Mouse (Mus musculus) liver, embryonic 15.5 days (tissue): ENCODE results near the gene Mcm5. TPM values are rescaled to one million over a fixed set of nuclear protein-coding genes. Genes with fewer than 3 reads are reported as not detected.
A peak's percentile ranks its signal among the peaks of the same experiment; 100 is the strongest.

ENCODE experiments used
- ATAC-seq: fragments of 200-750 bp; cut with Nextera tagmentation; 2 replicates; pipeline ENCODE4 v1.8.0; 2017; ENCODE audit warnings: moderate number of reproducible peaks, mild to moderate bottlenecking, moderate library complexity; ENCODE audit not compliant: insufficient read depth
- H3K27ac ChIP-seq: fragments of 300-500 bp; sonication (generic); replicated peaks from 2 replicates; pipeline ENCODE4 v1.5.1; 2015; ENCODE audit warnings: mild to moderate bottlenecking, inconsistent platforms
- H3K27me3 ChIP-seq: fragments of 300-500 bp; sonication (generic); 2 replicates; pipeline ENCODE4 v1.6.1; 2015; ENCODE audit warnings: mild to moderate bottlenecking, inconsistent platforms
- H3K36me3 ChIP-seq: fragments of 300-500 bp; sonication (generic); replicated peaks from 2 replicates; pipeline ENCODE4 v1.6.1; 2015; ENCODE audit warnings: moderate library complexity, mild to moderate bottlenecking, inconsistent platforms
- H3K4me1 ChIP-seq: fragments of 300-500 bp; sonication (generic); replicated peaks from 2 replicates; pipeline ENCODE4 v1.6.1; 2015; ENCODE audit warnings: inconsistent platforms
- H3K4me2 ChIP-seq: fragments of 300-500 bp; sonication (generic); 2 replicates; pipeline ENCODE4 v1.6.1; 2015; ENCODE audit warnings: moderate library complexity, mild to moderate bottlenecking, inconsistent platforms
- H3K4me3 ChIP-seq: fragments of 300-500 bp; sonication (generic); replicated peaks from 2 replicates; pipeline ENCODE4 v1.5.1; 2015; ENCODE audit warnings: mild to moderate bottlenecking, inconsistent platforms
- H3K9ac ChIP-seq: fragments of 300-500 bp; sonication (generic); 2 replicates; pipeline ENCODE4 v1.6.1; 2015; ENCODE audit warnings: moderate library complexity, mild to moderate bottlenecking, inconsistent platforms
- H3K9me3 ChIP-seq: fragments of 300-500 bp; sonication (generic); replicated peaks from 2 replicates; pipeline ENCODE4 v1.6.1; 2016; ENCODE audit warnings: inconsistent platforms
- WGBS: fragments of 180-500 bp; shearing (Covaris S2); methylation state at CpG from one replicate; pipeline ENCODE4 v1.1.7; 2015; ENCODE audit warnings: mixed read lengths; ENCODE audit not compliant: insufficient replicate concordance; 5-methylcytosine and 5-hydroxymethylcytosine counted together
- polyA plus RNA-seq: library from polyadenylated mRNA; unstranded; fragments of >200 nt; fragmentation: Nextera tagmentation; extraction: Ambion mirVana; gene quantifications from 2 replicates; pipeline ENCODE4 v1.2.1, GENCODE M21; 2015

The Mcm5 gene
- polyA plus RNA-seq, 1 experiment from 2014 or later: 154 TPM

DNA sequence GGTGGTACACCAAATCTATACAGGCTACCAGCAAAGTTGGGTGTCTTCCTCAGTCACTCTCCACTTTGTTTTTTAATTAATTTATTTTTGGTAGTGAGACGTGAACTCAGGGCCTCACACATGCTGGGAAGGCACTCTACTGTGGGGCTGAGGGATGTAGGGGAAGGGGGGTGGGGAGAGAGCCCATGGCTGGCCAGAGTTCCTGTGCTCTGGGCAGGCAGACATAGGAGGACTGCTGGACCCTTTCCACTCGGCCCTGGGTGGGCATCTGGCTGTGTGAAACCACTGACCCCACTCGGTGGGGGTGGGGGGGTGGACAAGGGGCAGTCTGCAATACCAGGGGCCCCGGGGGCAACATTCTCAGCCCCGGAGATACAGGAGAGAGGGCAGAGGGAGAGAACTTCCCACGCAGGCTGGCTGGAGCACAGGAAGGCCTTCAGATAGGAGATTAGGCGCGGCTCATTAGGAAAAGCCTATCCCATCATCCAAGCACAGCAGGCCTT is 5.9 kb upstream of the Mcm5 start:
- 38% methylated on average over 8 of the region's 8 CpGs for WGBS
- H3K4me2 ChIP-seq: no peak overlapping the region

DNA sequence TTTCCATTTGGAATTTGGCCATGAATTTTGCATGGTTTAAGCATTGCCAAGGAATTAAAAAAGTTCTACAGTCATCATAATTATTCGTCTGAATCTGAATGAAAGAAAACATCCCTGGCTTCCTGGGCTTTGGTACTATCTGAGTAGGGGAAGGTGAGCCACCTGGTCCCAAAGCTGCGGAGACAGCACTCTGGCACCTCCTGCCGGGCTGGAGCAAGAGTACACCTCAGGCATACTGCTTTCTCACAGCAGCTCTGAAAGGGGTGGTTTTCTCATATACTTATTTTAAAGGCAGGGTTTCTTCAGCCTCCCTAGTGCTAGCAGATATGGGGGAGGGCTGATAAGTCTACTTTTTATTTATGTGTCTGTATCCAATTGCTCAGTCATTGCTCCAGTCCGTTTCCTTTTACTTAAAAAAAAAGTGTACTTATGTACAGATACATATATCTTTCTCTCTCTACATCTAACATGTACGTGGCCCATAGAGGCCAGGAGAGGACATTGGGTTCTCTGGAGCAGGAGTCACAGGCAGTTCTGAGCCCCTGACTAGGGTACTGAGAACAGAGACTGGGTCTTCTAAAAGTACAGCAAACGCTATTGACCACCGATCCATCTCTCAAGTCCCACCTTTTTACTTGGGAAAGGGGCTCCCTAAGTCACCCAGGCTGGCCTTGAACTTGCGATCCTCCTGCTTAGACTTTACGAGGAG is 688 bp upstream of the Mcm5 start:
- Histone ChIP-seq H3K36me3 (peaks cover 36% of the 10 kb centered on the region), H3K9me3 (no peaks in the 10 kb centered on the region), H3K4me1 (peaks cover 44% of the 10 kb centered on the region), H3K27me3 (no peaks in the 10 kb centered on the region), H3K4me2 (peak overlapping the region; percentile 73), H3K27ac (peak overlapping the region; percentile 83), H3K4me3 (peak overlapping the region; percentile 95), H3K9ac (peak overlapping the region; percentile 80)
- ATAC-seq: peak; percentile 68
- under 1% methylated on average over 9 of the region's 9 CpGs for WGBS

More for the DNA sequence above, 5.9 kb upstream of the Mcm5 start:
- no peak for ATAC-seq
- Histone ChIP-seq H3K36me3 (no peaks in the 10 kb centered on the region), H3K27ac (no peak overlapping the region), H3K4me1 (peaks cover 6% of the 10 kb centered on the region), H3K9me3 (no peaks in the 10 kb centered on the region), H3K9ac (no peak overlapping the region), H3K27me3 (0 out of 2 replicates have a peak, but pooled peaks cover 2% of the 10 kb centered on the region), H3K4me3 (no peak overlapping the region)

DNA sequence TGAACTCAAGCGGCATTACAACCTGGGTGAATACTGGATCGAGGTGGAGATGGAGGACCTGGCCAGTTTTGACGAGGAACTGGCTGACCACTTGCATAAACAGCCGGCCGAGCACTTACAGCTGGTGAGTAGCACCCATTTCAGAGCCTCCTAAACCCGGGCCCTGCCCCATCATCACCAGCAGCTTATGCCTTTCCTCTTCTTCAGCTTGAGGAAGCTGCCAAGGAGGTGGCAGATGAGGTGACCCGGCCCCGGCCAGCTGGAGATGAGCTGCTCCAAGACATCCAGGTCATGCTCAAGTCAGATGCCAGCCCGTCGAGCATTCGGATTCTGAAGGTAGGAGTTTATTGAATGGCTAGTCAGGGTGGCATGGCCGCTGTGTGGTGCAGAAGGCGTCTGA is 724 bp downstream of the Mcm5 start:
- H3K9me3 ChIP-seq: no peaks in the 10 kb centered on the region
- ATAC-seq: no peak
- H3K27ac ChIP-seq: peak overlapping the region; percentile 69; the same call in 1 of the 2 replicates
- H3K4me2 ChIP-seq: peak overlapping the region; percentile 80
- 6% methylated on average over 13 of the region's 13 CpGs for WGBS
- H3K9ac ChIP-seq: peak overlapping the region; percentile 86
- H3K27me3 ChIP-seq: no peaks in the 10 kb centered on the region
- H3K4me3 ChIP-seq: peak overlapping the region; percentile 95
- peaks cover 44% of the 10 kb centered on the region for H3K4me1 ChIP-seq
- H3K36me3 ChIP-seq: peaks cover 51% of the 10 kb centered on the region

DNA sequence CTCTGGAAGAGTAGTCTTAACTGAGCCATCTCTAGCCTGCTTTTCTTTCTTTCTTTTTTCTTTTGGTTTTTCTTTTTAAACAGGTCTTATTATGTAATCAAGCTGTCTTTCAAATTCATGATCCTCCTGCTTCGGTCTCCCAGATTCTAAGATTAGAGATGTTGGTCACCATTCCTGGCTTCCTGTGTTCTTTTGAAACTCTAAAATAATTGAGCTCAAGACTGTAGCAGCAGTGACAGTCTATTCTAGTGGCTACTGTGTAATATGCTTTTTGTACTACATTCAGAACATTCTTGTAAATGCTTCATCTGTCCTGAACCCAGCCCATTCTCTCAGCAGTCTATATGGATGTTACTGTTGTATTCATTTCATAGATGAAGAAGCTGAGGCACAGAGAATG is 9.1 kb downstream of the Mcm5 start:
- H3K4me2 ChIP-seq: no peak overlapping the region
- no peaks in the 10 kb centered on the region for H3K27me3 ChIP-seq
- no peak overlapping the region for H3K27ac ChIP-seq
- H3K4me3 ChIP-seq: no peak overlapping the region
- 72% methylated on average over 1 of the region's 1 CpGs for WGBS
- H3K36me3 ChIP-seq: peaks cover 100% of the 10 kb centered on the region
- no peaks in the 10 kb centered on the region for H3K9me3 ChIP-seq
- ATAC-seq: no peak
- H3K9ac ChIP-seq: no peak overlapping the region
- peaks cover 9% of the 10 kb centered on the region; the same call in 1 of the 2 replicates for H3K4me1 ChIP-seq

DNA sequence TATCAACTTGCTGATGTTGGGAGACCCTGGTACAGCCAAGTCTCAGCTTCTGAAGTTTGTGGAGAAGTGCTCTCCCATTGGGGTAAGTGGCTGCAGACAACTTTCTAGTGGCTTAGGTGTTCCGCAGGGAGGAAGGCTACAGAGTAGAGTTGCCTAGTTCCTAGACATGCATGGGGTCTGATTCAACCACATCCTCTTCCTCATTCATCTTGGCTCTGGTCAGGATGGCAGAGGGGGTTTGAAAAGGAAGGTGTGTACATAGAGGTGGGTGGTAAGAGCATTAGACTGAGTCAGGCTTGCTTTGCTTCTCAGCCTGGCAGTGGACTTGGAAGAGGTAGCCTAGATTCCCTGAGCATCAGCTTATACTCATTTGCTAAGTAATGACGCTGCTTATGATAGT is 9.9 kb downstream of the Mcm5 start:
- H3K4me2 ChIP-seq: no peak overlapping the region
- H3K27ac ChIP-seq: no peak overlapping the region
- H3K27me3 ChIP-seq: no peaks in the 10 kb centered on the region
- peaks cover 100% of the 10 kb centered on the region for H3K36me3 ChIP-seq
- no peak for ATAC-seq
- no peaks in the 10 kb centered on the region for H3K9me3 ChIP-seq
- H3K4me1 ChIP-seq: peaks cover 9% of the 10 kb centered on the region; the same call in 1 of the 2 replicates
- H3K9ac ChIP-seq: no peak overlapping the region
- 88% methylated on average over 2 of the region's 2 CpGs for WGBS
- no peak overlapping the region for H3K4me3 ChIP-seq

DNA sequence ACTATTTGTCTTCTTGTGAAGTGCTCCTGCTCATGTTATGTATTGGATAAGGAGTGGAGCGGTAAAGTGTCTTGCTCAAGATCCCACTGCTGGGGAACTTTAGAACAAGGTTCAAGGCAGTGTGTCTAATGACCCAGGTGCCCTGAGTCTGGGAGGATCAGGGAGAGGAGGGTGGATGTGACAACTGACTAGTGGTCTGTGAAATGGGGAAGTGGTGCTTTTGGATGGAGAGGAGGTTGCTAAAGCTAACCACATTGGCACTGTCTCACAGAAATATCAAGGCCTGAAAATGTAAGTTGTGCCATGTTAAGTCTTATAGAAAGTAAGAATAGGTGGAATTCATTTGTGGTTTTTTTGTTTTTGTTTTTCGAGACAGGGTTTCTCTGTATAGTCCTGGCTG is 10.4 kb downstream of the Mcm5 start:
- no peak for ATAC-seq
- Histone ChIP-seq H3K27me3 (no peaks in the 10 kb centered on the region), H3K4me3 (no peak overlapping the region), H3K9me3 (no peaks in the 10 kb centered on the region), H3K36me3 (peaks cover 100% of the 10 kb centered on the region), H3K27ac (no peak overlapping the region), H3K4me1 (peaks cover 9% of the 10 kb centered on the region; the same call in 1 of the 2 replicates), H3K9ac (no peak overlapping the region), H3K4me2 (no peak overlapping the region)
- WGBS: 82% methylated on average over 2 of the region's 2 CpGs

DNA sequence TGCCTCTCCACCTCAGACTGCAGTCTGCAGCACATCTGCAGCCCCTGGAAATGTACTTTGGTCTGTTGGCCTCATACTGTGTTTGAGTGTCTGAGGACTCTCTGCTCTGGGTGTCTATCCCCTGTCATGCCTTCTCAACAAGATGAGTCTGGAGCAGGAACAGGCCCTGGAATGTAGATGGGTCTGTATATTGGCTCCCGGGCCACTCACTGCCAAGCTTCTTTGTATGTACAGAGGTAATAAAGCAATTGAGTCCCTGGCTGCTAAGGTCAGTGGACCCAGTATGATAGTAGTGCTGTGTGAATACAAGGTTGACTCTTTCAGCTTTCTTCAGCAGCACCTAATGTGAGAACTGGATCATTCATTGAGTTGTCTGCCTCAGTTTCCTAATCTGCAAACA is 18.0 kb downstream of the Mcm5 start:
- H3K4me3 ChIP-seq: no peak overlapping the region
- H3K4me2 ChIP-seq: no peak overlapping the region
- no peaks in the 10 kb centered on the region for H3K27me3 ChIP-seq
- H3K36me3 ChIP-seq: peaks cover 94% of the 10 kb centered on the region
- WGBS: 82% methylated on average over 1 of the region's 1 CpGs
- no peaks in the 10 kb centered on the region for H3K9me3 ChIP-seq
- no peak overlapping the region for H3K9ac ChIP-seq
- no peak for ATAC-seq
- H3K27ac ChIP-seq: no peak overlapping the region
- H3K4me1 ChIP-seq: no peaks in the 10 kb centered on the region

DNA sequence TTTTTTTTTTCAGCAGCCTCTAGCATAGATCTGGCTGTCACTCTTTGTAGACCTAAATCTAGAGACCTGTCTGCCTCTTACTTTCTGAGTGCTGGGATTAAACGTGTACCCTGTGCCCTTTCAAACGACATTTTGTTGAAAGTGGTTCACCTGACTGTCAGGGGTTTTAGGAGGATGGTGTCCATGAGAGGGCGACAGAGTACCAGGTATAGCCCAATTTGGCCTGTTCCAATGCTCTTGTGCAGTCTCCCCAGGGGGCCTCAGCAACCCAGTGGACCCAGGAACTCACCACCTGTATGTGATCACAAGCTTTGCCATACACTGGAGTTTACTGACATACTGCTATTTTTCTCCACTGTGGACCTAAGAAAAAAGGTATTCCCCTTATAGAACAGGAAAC is 23.1 kb downstream of the Mcm5 start:
- no peaks in the 10 kb centered on the region for H3K9me3 ChIP-seq

DNA sequence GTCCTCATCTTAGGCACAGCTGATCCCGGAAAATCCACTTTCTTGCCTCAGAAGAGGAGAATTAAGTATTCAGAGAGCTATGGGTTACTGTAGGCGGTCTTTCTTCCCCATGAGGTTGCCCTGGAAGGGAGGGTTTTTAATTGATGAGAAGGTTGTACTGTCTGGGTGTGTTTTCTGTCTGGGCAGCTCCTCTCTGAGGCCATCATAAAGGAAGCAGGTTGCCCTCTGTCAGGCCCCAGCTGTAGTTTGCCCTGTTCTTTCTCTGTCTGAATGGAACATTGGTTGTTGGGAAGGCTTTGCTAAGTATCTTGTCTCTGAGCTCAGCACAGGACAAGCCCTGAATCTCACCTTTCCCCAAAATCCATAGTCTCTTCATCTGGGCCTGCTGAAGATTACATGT is 24.0 kb downstream of the Mcm5 start:
- no peak overlapping the region for H3K4me2 ChIP-seq
- no peak overlapping the region for H3K9ac ChIP-seq
- H3K36me3 ChIP-seq: peaks cover 36% of the 10 kb centered on the region
- no peaks in the 10 kb centered on the region for H3K9me3 ChIP-seq
- H3K27me3 ChIP-seq: no peaks in the 10 kb centered on the region; the same call in 1 of the 2 replicates
- no peak overlapping the region for H3K4me3 ChIP-seq
- no peak overlapping the region for H3K27ac ChIP-seq
- H3K4me1 ChIP-seq: peaks cover 27% of the 10 kb centered on the region
- WGBS: 87% methylated on average over 2 of the region's 2 CpGs
- no peak for ATAC-seq

More for the DNA sequence above, 23.1 kb downstream of the Mcm5 start:
- H3K27me3 ChIP-seq: no peaks in the 10 kb centered on the region
- no peak overlapping the region for H3K4me2 ChIP-seq
- H3K9ac ChIP-seq: no peak overlapping the region
- no peak for ATAC-seq
- peaks cover 46% of the 10 kb centered on the region for H3K36me3 ChIP-seq
- H3K4me3 ChIP-seq: no peak overlapping the region
- no peak overlapping the region for H3K27ac ChIP-seq
- peaks cover 27% of the 10 kb centered on the region for H3K4me1 ChIP-seq
- 14% methylated on average over 3 of the region's 3 CpGs for WGBS

DNA sequence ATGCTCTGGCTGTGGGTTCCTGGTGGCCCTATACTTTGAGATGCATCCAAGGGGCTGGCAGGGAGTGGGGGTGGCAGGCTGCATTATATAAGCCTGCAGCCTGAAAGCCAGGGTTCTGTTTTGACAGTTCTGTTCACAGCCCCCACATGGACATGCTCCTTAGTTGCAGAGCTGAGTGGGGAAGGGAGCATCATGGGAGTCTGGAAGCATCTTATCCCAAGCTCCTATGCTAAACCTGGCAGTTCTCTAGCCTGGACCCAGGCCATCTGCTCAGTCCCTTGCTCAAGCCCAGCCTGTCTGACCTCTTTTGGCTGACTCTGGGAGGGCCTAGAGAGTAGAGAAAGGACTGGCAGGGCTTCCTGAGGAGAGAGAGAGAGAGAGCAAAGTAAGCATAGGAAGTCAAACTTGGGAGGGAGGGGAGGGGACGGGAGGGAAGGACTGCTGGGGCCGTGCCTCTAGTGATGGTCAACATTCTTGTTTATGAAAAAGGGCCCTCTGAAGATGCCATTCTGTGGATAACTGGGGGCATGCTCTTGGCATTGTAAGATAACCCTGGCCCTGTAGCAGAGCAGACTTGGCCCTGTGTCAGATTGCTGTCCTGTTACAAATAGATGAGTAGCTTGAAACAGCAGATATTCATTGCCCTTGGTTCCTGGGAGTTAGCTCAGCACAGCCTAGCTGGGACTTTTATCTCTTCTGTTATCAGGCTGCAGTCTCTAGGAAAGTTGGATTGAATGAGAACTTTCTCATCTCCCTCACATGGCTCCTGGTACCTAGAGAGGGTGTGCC is 25.4 kb downstream of the Mcm5 start:
- ATAC-seq: peak; percentile 32
- Histone ChIP-seq H3K9me3 (no peaks in the 10 kb centered on the region), H3K27me3 (no peaks in the 10 kb centered on the region; the same call in 1 of the 2 replicates), H3K4me2 (no peak overlapping the region), H3K4me3 (no peak overlapping the region), H3K36me3 (peaks cover 22% of the 10 kb centered on the region), H3K9ac (no peak overlapping the region), H3K27ac (no peak overlapping the region), H3K4me1 (peaks cover 27% of the 10 kb centered on the region)
- WGBS: 21% methylated on average over 2 of the region's 2 CpGs

DNA sequence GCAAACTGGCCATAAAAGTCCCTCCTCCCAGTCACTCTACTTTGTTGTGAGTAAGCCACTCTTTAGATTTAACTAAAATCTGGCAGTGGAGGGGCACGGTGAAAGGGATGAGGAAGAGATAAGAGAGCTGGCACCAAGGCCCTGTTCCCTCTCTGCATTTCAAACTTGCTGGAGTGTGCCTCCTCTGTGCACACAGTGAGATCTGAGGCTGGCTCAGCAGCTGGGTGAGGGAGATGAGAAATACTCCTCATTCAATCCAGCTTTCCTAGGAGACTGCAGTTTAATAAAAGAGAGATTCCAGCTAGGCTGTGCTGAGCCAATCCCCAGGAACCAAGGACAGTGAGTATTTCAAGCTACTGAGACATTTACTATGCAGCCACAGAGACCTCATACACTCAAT is 26.4 kb downstream of the Mcm5 start:
- H3K9ac ChIP-seq: no peak overlapping the region
- H3K27ac ChIP-seq: 0 out of 2 replicates have a peak overlapping the region, but pooled peaks have one; percentile 1
- no peak overlapping the region; the same call in 1 of the 2 replicates for H3K4me2 ChIP-seq
- H3K4me1 ChIP-seq: peaks cover 27% of the 10 kb centered on the region
- ATAC-seq: no peak
- peaks cover 14% of the 10 kb centered on the region for H3K36me3 ChIP-seq
- no peak overlapping the region for H3K4me3 ChIP-seq
- WGBS: 6% methylated on average over 1 of the region's 1 CpGs
- H3K27me3 ChIP-seq: no peaks in the 10 kb centered on the region; the same call in 1 of the 2 replicates
- H3K9me3 ChIP-seq: no peaks in the 10 kb centered on the region
